Mouse (Mus musculus) E14TG2a.4 (cell line): ENCODE data around the gene Ank2.

Experiments used
- H3K27me3 ChIP-seq: 2 replicates; pipeline ENCODE4 v1.6.1; 2014; ENCODE audit warnings: low read length, control low read depth; ENCODE audit not compliant: insufficient read depth
- H3K36me3 ChIP-seq: 2 replicates; pipeline ENCODE4 v1.6.1; 2014; ENCODE audit warnings: low read length, control low read depth; ENCODE audit not compliant: insufficient read depth
- H3K4me1 ChIP-seq: replicated peaks from 2 replicates; pipeline ENCODE4 v1.6.1; 2014; ENCODE audit warnings: low read depth, low read length, control low read depth
- H3K4me3 ChIP-seq: replicated peaks from 2 replicates; pipeline ENCODE4 v1.5.1; 2014; ENCODE audit warnings: mild to moderate bottlenecking, low read length
- H3K9me3 ChIP-seq: 2 replicates; pipeline ENCODE4 v1.6.1; 2014; ENCODE audit warnings: low read length, control low read depth
- CTCF ChIP-seq: conservative IDR thresholded peaks from 2 replicates; pipeline ENCODE4 v1.5.1; 2014; ENCODE audit warnings: low read length
- NANOG ChIP-seq: IDR thresholded peaks from 2 replicates; pipeline ENCODE4 v1.6.1; 2014; ENCODE audit warnings: borderline replicate concordance, low read length, mixed read lengths
- POU5F1 ChIP-seq: IDR thresholded peaks from 2 replicates; pipeline ENCODE4 v1.6.1; 2014; ENCODE audit warnings: low read length, borderline replicate concordance

Gene Ank2

GRCm38 (mm10) chr3:127012525-127012924 lies 486.6 kb downstream of the Ank2 start:
- H3K4me1 ChIP-seq = no peaks in the 10 kb centered on the region
- no peaks in the 10 kb centered on the region for H3K36me3 ChIP-seq
- H3K27me3 ChIP-seq = no peaks in the 10 kb centered on the region
- TF ChIP-seq NANOG (no peak), POU5F1 (no peak), CTCF (peak; percentile 74)
- no peak overlapping the region for H3K4me3 ChIP-seq
- H3K9me3 ChIP-seq = no peaks in the 10 kb centered on the region

- no peaks in the 10 kb centered on the region for H3K4me1 ChIP-seq
- no peaks in the 10 kb centered on the region for H3K36me3 ChIP-seq
- TF ChIP-seq POU5F1 = no peak
- H3K4me3 ChIP-seq = no peak overlapping the region
- H3K27me3 ChIP-seq = no peaks in the 10 kb centered on the region
- H3K9me3 ChIP-seq = no peaks in the 10 kb centered on the region
Observed at GRCm38 (mm10) chr3:127005898-127006673, 493.1 kb downstream of the Ank2 start.

GRCm38 (mm10) chr3:127004860-127005633 lies 494.1 kb downstream of the Ank2 start:
- H3K36me3 ChIP-seq = no peaks in the 10 kb centered on the region
- no peaks in the 10 kb centered on the region for H3K27me3 ChIP-seq
- H3K4me3 ChIP-seq = no peak overlapping the region
- TF ChIP-seq CTCF = no peak
- TF ChIP-seq POU5F1 = no peak
- TF ChIP-seq NANOG = no peak
- H3K4me1 ChIP-seq = no peaks in the 10 kb centered on the region
- no peaks in the 10 kb centered on the region for H3K9me3 ChIP-seq

- Histone ChIP-seq H3K4me3 (no peak overlapping the region), H3K9me3 (no peaks in the 10 kb centered on the region), H3K36me3 (no peaks in the 10 kb centered on the region), H3K4me1 (peaks cover 3% of the 10 kb centered on the region), H3K27me3 (no peaks in the 10 kb centered on the region)
- TF ChIP-seq CTCF (no peak), NANOG (no peak), POU5F1 (no peak)
Observed at GRCm38 (mm10) chr3:127003946-127004345, 495.2 kb downstream of the Ank2 start.

- Histone ChIP-seq H3K4me1 (peaks cover 19% of the 10 kb centered on the region), H3K36me3 (no peaks in the 10 kb centered on the region), H3K9me3 (no peaks in the 10 kb centered on the region; the same call in 1 of the 2 replicates), H3K27me3 (no peaks in the 10 kb centered on the region), H3K4me3 (peak overlapping the region; percentile 61)
- TF ChIP-seq CTCF = no peak
- TF ChIP-seq POU5F1 = no peak
- no peak for TF ChIP-seq NANOG
Observed at GRCm38 (mm10) chr3:126998742-126999112, 500.4 kb downstream of the Ank2 start.

- Histone ChIP-seq H3K36me3 (no peaks in the 10 kb centered on the region), H3K4me1 (peaks cover 19% of the 10 kb centered on the region), H3K9me3 (no peaks in the 10 kb centered on the region; the same call in 1 of the 2 replicates), H3K4me3 (peak overlapping the region; percentile 61), H3K27me3 (no peaks in the 10 kb centered on the region)
- TF ChIP-seq POU5F1 (no peak), NANOG (no peak), CTCF (no peak)
Observed at GRCm38 (mm10) chr3:126998008-126998741, 501.0 kb downstream of the Ank2 start.

- Histone ChIP-seq H3K9me3 (no peaks in the 10 kb centered on the region; the same call in 1 of the 2 replicates), H3K4me1 (peaks cover 19% of the 10 kb centered on the region), H3K27me3 (no peaks in the 10 kb centered on the region), H3K4me3 (peak overlapping the region; percentile 61), H3K36me3 (no peaks in the 10 kb centered on the region)
- no peak; the same call in 1 of the 2 replicates for TF ChIP-seq CTCF
- no peak for TF ChIP-seq NANOG
- no peak for TF ChIP-seq POU5F1
Observed at GRCm38 (mm10) chr3:126997391-126998007, 501.7 kb downstream of the Ank2 start.

GRCm38 (mm10) chr3:126996721-126997120 lies 502.4 kb downstream of the Ank2 start:
- Histone ChIP-seq H3K4me1 (peaks cover 19% of the 10 kb centered on the region), H3K36me3 (no peaks in the 10 kb centered on the region), H3K27me3 (no peaks in the 10 kb centered on the region), H3K9me3 (no peaks in the 10 kb centered on the region; the same call in 1 of the 2 replicates), H3K4me3 (no peak overlapping the region)
- TF ChIP-seq NANOG (no peak), CTCF (no peak), POU5F1 (no peak)
